Mouse (Mus musculus): ENCODE results near the gene Ephb2.

Gene Ephb2

DNA sequence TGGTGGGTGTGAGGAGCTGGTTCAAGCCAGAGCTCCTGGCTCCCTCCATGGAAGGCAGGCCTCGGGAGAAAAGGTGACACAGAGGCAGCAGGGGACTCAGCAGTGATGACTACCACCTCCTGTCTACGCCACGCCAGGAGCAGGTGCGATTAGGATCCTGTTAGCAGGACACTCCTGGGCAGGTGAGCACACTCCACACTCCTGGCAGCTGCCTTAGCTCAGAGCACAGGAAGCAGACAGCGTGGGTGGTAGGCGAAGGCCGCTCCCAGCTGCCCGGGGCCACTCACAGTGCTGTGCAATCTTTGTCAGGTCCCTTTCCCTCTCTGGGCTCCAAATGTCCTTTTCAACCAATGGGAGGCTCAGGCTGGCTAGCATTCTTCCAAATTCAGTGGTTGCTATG lies 34.3 kb downstream of the Ephb2 start:
- in situ Hi-C loops (cut with MboI, MseI) = no loop called here

- in situ Hi-C loops (cut with MboI, MseI) = no loop called here
These were observed 35.4 kb downstream of the Ephb2 start for GRCm38 (mm10) chr4:136800366-136800765.

DNA sequence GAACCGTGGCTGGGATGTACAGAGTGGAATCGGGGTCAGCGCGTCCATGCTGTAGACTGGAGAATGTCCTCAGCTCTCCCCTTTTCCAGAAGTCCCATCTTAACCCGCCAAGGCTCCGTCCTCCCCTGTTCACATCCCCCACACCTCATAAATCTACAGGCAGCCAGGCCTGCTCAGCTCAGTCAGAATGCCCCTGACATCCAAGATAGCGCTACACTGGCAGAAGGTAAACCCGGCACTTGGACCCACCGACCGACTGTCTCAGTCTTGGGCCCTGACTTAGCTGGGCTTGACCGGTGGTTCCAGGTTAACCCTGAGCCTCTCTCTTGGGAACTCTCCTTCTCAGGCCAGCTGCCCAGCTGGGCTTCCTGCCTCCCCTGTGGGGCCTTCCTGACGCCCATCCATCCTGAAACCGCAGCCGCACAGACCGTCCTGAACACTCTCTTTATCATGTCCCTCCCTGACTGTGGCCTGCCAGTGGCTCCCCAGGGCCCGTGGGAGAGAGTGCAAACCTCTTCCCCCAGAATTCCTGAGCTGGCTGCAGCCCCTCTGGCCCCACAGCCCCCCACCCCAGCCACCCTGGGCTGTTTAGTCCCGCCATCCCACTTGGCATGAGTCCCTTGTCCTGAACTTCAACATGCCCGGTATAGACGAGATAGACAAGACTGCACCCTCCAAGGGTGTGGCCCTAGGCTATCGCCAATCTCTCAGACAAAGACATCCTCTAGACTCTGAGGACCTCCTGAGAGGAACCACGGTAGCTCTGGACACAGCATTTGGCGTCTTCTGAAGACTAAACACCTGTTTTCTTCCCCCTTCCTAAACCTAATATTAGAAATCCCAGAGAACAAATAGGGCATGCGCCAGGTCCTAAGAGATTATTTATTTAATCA lies 37.9 kb downstream of the Ephb2 start:
- in situ Hi-C loops (cut with MboI, MseI) = no loop called here

GRCm38 (mm10) chr4:136793320-136793719 lies 42.5 kb downstream of the Ephb2 start:
- in situ Hi-C loops (cut with MboI, MseI) = no loop called here

DNA sequence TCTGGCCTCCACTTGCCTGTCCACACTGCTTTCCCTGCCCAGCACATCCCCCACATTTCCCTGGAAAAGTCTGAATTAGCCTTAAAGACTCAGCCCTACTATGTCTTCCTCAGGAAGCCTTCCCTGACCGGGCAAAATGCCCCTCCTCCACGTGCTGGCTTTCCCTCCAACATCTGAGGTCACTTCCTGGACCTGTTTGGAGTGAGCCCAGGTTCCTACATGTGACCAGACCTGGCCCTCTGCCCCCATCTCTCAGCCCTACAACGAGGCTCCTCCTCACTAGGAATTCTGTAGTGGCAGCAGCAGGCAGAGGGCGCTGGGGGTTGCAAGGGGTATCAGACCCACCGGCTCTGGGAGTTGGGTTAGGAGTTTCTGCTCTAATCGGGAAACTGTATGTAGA lies 46.0 kb downstream of the Ephb2 start:
- in situ Hi-C loops (cut with MboI, MseI) = no loop called here

DNA sequence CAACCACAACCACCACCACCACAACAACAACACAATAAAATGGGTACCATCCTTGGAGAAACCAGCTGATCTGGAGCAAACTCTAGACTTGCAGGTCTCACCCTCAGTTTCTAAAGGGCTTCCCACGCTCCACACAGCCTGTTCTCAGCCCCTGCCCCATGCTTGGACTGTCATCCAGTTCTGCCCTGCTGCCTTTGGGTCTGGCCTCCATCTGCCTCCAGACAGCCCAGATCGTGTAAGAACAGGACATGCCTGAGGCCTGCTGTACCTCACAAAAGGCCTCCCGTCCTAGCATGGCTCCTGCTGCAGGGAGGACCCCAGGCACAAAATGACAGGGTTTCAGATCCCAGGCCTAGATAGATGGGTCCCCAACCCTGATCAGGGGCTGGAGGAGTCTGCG lies 48.4 kb downstream of the Ephb2 start:
- in situ Hi-C loops (cut with MboI, MseI) = no loop called here

DNA sequence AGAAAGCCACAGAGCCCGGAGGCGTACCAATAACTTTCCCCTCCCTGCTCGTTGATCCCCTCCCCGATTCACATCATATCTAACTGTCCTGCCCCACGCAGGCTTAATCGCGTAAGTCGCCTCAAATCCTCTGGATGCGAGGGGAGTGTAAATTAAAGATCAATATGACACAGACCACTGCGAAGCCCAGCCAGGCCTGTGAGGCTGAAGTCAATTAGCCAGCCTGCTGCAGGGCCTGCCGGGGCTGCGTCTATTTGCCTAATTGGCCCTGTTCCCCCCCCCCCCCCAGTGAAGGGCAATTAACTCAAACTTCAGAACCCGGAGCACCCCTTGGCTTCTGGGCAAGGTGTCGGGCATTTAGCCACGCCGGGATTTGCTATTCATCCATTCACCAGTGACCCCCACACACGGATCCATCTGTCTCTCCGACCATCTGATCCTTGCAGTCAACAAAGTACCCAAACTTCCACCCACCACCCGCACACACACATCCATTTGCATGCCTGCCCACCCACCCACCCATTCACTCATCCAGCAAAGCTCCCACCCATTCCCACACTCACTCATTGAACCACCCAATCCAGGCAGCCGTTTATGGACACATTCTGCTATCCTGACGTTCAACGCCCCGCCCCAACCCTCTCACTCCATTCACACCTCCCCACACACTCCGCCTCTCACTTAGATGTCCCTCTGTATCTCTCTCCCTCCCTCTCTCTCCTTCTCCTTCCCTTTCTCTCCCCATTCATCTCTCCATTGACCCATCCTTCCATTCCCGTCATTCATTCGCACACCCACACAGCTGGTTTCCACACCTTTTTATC lies 49.1 kb downstream of the Ephb2 start:
- in situ Hi-C loops (cut with MboI, MseI) = no loop called here

DNA sequence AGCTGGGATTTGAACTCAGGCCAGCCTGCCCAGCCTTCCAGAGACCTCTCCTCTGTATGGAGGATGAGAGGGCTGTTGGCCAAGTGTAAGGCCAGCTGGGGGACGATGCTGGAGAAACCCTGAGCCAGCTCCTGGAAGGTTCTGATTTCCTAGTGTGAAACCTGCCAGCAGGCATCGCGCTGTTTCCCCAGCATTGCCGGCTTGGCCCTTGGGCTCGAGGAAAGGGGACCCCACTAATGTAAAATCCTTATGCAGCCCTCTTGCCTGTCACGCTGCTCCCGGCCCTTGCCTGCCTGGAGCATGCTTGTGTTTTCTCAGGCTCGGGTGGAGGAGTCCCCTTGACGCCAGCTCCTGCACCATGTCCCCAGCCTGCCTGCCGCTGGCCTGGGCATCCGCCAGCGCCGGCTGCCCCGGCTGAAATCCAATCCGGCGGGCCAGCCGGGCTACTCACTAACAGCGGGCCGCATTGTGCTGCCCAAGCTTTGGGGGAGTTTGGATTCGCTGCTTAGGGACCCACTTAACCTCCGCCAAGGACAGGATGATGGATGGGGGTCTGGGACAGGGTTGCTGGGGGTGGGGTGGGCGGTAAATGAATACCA lies 52.1 kb downstream of the Ephb2 start:
- in situ Hi-C loops (cut with MboI, MseI) = no loop called here

- in situ Hi-C loops (cut with MboI, MseI) = no loop called here
These were observed 53.2 kb downstream of the Ephb2 start for GRCm38 (mm10) chr4:136782579-136782925.

DNA sequence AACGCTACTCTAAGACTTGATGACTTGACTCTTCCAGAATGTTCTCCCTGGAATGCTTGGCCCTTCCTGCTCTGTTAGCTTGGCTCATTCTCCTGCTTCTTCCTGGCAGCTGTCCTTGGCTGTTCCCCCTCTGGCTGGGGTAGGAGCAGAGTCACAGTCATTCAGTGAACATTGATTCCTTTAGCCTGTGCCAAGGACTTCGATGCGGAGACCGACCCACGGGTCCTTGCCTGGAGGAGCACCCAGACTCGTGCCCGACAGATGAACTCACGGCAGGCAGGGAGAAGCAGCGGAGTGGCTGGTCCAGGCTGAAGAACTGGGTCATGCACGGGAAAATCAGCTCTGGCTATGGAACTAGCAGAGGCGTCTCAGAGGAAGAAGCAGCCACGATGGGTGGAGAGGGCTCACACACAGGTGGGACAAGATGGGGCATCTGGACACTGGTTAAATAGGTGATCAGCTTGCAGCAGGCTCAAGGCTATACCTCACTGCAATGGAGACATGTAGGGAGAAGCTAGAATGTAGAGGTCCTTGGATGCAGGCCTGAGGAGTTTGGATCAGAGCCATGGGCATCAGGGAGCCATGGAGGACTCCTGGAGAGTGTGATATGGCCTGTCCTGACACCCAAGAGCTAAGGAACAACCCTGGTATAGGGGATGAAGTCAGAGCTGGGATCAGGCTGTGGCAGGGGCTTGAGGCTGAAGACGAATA lies 53.8 kb downstream of the Ephb2 start:
- in situ Hi-C loops (cut with MboI, MseI) = no loop called here

DNA sequence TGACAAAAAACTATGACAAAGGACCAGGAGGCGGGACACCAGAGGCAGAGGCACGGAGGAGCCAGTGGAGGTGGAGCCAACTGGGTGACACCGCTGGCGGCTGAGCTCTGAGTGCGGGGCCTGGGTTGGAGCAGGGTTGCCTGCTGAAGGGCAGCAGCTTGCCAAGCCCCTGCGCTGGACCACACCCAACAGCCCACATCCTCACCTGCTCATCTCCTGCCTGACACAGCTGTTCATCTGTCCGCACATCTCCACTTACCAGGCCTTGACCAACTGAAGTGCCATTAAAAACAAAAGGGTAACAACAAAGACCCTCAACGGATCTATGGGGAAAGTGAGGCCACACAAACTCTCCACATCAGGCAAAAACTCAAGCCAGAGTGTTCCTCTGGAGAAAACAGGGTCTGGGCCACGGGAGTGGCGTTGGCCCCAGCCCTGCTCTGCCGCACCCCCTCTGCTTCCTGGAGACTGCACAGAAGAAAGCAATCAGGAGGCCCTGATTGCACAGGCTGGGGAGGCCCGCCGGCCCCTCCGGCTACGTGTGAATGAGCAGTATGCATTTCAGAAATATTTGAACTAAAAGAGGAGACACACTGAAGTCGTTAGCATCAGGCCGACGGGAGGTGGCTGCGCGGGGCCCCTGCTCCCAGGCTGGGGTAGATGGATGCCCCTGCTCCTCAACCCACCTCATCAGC lies 55.4 kb downstream of the Ephb2 start:
- in situ Hi-C loops (cut with MboI, MseI) = no loop called here

DNA sequence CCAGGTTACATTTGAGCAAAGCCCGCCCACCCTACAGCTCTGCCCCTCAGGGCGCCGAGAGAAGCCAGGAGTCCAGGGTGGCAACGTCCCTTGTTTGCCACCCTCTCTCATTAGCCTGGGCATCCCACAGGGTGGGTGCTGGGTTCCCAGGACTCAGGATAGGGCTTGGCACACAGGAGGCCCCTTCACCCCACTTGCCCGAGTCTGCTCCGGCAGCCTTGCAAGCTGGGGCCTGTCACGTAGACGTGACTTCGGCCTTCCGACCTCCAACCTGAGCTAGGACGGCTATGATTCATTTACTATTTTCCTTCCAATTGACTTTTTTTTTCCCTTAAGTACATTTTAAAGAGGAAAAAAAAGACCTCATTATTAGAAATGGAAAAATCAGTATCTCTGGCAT lies 56.6 kb downstream of the Ephb2 start:
- in situ Hi-C loops (cut with MboI, MseI) = no loop called here

- in situ Hi-C loops (cut with MboI, MseI) = no loop called here
These were observed 59.3 kb downstream of the Ephb2 start for GRCm38 (mm10) chr4:136776471-136776892.

DNA sequence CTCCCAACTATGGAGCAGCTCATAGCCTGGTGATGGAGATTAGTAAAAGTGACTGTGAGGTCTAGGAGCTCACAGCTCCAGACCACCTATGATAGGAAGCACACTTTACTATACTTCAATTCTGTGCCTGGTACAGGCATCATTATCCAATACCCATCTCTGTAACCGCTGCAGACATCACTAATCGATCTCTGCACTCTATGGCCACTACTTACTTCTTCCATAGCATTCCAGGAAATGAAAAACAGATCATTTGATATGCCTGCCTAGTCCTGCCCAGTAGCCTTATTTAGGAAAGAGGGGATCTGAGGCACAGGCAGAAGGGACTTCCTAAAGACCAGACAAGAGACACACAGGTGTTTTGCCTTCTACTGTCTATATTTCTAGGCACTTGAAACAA lies 59.9 kb downstream of the Ephb2 start:
- in situ Hi-C loops (cut with MboI, MseI) = no loop called here

GRCm38 (mm10) chr4:136774201-136774600 lies 61.6 kb downstream of the Ephb2 start:
- in situ Hi-C loops (cut with MboI, MseI) = no loop called here

- in situ Hi-C loops (cut with MboI, MseI) = no loop called here
These were observed 62.7 kb downstream of the Ephb2 start for GRCm38 (mm10) chr4:136772952-136773584.

DNA sequence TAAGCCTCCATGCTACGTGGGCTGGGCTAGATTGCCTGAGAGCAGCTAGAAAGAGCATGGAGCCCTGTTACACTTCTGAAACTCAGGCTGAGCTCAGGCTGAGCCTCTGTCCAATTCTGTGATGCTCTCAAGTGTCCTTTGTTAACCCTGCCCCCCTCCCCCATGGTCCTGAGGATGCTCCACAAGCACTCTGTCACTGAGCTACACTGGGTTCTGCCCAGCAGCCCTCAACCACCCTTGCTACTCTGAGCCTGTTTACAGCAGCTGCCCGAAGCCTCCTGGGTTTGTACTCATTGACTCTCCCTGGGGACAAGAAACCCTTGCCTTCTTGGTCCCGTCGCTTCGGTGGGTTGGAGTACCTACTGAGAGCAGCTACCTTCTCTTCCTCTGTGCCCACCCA lies 63.5 kb downstream of the Ephb2 start:
- in situ Hi-C loops (cut with MboI, MseI) = no loop called here

- in situ Hi-C loops (cut with MboI, MseI) = no loop called here
These were observed 65.1 kb downstream of the Ephb2 start for GRCm38 (mm10) chr4:136770718-136771117.

DNA sequence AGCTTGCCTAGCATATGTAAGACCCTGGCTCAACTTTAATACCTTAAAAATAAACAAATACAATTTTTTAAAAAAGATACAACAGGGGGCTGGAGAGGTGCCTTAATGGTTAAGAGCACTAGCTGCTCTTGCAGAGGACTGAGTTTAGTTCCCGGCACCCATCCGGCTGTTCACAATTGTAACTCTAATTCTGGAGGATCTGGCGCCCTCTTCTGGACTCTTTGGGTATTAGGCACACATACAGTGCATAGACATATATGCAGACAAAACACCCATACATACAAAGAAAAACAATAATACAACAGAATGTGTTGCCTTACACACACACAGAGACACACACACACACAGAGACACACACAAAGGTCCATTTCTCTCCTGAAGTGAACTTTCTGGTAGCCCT lies 67.3 kb downstream of the Ephb2 start:
- in situ Hi-C loops (cut with MboI, MseI) = no loop called here

DNA sequence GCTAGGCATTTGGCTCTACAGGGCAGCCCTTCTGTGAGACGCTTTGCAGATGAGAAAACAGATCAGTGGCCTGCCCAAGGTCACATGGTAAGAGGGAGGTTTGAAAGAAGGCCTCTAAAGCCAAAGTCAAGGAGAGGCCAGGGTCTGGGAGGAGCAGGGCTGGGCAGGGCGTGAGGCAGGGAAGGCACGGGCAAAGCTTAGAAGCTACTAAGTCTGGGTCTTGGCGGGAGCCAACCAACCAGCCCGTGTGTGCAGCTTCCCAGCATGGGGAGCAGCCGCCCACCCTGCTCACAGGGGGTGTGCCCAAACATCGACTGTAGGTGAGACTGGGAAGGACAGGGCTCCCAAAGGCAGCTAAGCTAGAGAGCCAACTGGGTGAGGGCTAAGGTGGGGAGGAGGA lies 70.7 kb downstream of the Ephb2 start:
- in situ Hi-C loops (cut with MboI, MseI) = no loop called here

DNA sequence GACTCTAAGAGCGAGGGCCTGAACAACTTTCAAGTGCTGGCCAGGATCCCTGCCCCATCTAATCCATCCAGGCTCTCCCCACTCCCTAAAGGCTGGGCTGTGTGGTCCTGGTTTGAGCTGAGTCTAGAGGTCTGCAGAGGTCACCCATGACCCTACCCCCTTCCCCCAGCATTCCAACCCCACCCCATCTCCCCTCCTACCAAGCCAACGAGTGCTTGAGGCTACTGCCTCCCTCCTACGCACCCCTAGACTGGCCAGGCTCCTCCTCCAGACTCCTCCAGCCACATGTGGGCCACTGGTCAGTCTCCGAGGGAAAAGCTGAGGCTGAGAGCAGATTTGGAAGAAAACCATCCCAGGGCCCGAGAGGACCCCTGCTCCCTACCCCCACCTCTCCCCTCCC lies 72.4 kb downstream of the Ephb2 start:
- in situ Hi-C loops (cut with MboI, MseI) = no loop called here

All from T-helper 1 cell (primary cell).